Mouse (Mus musculus) bone marrow, adult 2 months (tissue): Measurements from ENCODE around the gene Rapgef5.

ENCODE experiments used
- CTCF ChIP-seq: fragments of 200-500 bp; IDR thresholded peaks from 2 replicates; pipeline ENCODE4 v1.5.1; 2011; ENCODE audit warnings: low read length, control low read depth; ENCODE audit not compliant: control insufficient read depth, insufficient read depth
- POLR2A ChIP-seq: fragments of 200-500 bp; IDR thresholded peaks from 2 replicates; pipeline ENCODE4 v1.6.1; 2011; ENCODE audit warnings: low read depth, mild to moderate bottlenecking, control low read depth, low read length, borderline replicate concordance; ENCODE audit not compliant: control insufficient read depth

DNA sequence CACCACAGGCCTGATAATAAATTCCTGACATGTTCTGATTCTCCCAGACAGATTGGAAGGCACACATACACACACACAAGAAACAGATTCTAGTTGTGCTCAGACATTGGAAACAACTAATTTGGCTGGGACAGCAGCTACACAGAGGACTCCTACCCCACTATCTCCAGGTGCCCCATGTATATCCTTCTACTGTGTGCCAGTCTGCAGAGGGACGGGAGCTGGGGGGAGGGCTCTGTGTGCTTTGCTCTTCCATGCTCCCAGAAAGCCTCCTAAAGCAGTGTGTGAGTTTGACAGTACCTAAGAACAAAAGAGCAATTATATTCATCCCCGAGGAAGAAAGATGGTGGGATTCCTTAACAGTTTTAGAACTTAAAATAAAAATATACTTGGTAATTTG lies 187.1 kb downstream of the Rapgef5 start:
- TF ChIP-seq CTCF = no peak
- TF ChIP-seq POLR2A = no peak
